Mouse (Mus musculus): ENCODE measurements around the gene Gcfc2. TPM values are rescaled to one million over a fixed set of nuclear protein-coding genes. Genes with fewer than 3 reads are reported as not detected.

Gcfc2 gene
- polyA plus RNA-seq, 1 experiment from 2014 or later = 2.1 TPM

GRCm38 (mm10) chr6:81966068-81966544 is 42.6 kb downstream of the Gcfc2 start:
- peaks cover 3% of the 10 kb centered on the region; the same call in 1 of the 2 replicates for H3K4me1 ChIP-seq (replicated peaks; ENCODE audit: control insufficient read depth, insufficient read depth, low read length)
- no peaks in the 10 kb centered on the region for H3K27me3 ChIP-seq (replicated peaks; ENCODE audit: control insufficient read depth, insufficient read depth, low read length)
- no peak overlapping the region for H3K27ac ChIP-seq (ENCODE audit: low read depth, low read length)
- no peak for TF ChIP-seq CTCF (IDR thresholded peaks at IDR 0.05; ENCODE audit: low read depth)
- no peak overlapping the region; the same call in 1 of the 2 replicates for H3K9ac ChIP-seq (ENCODE audit: low read depth, low read length)
- WGBS = 49% methylated on average over 2 of the region's 2 CpGs
- H3K4me2 ChIP-seq (replicated peaks; ENCODE audit: low read depth) = peak overlapping the region; percentile 80
- H3K4me3 ChIP-seq (ENCODE audit: low read depth, low read length) = peak overlapping the region; percentile 80
- ATAC-seq = peak; percentile 48
- H3K36me3 ChIP-seq (ENCODE audit: control insufficient read depth, insufficient read depth) = peaks cover 23% of the 10 kb centered on the region
- H3K9me3 ChIP-seq (ENCODE audit: control insufficient read depth) = no peaks in the 10 kb centered on the region

GRCm38 (mm10) chr6:81971196-81971595 is 47.7 kb downstream of the Gcfc2 start:
- Histone ChIP-seq H3K4me2 (replicated peaks; ENCODE audit: low read depth) (no peak overlapping the region), H3K4me1 (replicated peaks; ENCODE audit: control insufficient read depth, insufficient read depth, low read length) (no peaks in the 10 kb centered on the region), H3K27me3 (replicated peaks; ENCODE audit: control insufficient read depth, insufficient read depth, low read length) (no peaks in the 10 kb centered on the region), H3K9me3 (ENCODE audit: control insufficient read depth) (no peaks in the 10 kb centered on the region), H3K27ac (ENCODE audit: low read depth, low read length) (no peak overlapping the region), H3K4me3 (ENCODE audit: low read depth, low read length) (no peak overlapping the region), H3K9ac (ENCODE audit: low read depth, low read length) (no peak overlapping the region), H3K36me3 (ENCODE audit: control insufficient read depth, insufficient read depth) (no peaks in the 10 kb centered on the region)
- 81% methylated on average over 7 of the region's 7 CpGs for WGBS
- no peak for TF ChIP-seq CTCF (IDR thresholded peaks at IDR 0.05; ENCODE audit: low read depth)
- no peak for ATAC-seq

GRCm38 (mm10) chr6:81972595-81972994 is 49.1 kb downstream of the Gcfc2 start:
- no peaks in the 10 kb centered on the region for H3K4me1 ChIP-seq (replicated peaks; ENCODE audit: control insufficient read depth, insufficient read depth, low read length)
- no peak for TF ChIP-seq CTCF (IDR thresholded peaks at IDR 0.05; ENCODE audit: low read depth)
- no peak overlapping the region for H3K4me2 ChIP-seq (replicated peaks; ENCODE audit: low read depth)
- no peak overlapping the region for H3K4me3 ChIP-seq (ENCODE audit: low read depth, low read length)
- 86% methylated on average over 8 of the region's 8 CpGs for WGBS
- no peaks in the 10 kb centered on the region for H3K36me3 ChIP-seq (ENCODE audit: control insufficient read depth, insufficient read depth)
- no peaks in the 10 kb centered on the region for H3K9me3 ChIP-seq (ENCODE audit: control insufficient read depth)
- no peaks in the 10 kb centered on the region for H3K27me3 ChIP-seq (replicated peaks; ENCODE audit: control insufficient read depth, insufficient read depth, low read length)
- no peak overlapping the region for H3K27ac ChIP-seq (ENCODE audit: low read depth, low read length)
- H3K9ac ChIP-seq (ENCODE audit: low read depth, low read length) = no peak overlapping the region
- ATAC-seq = no peak

- Histone ChIP-seq H3K9ac (ENCODE audit: low read depth, low read length) (no peak overlapping the region), H3K36me3 (ENCODE audit: control insufficient read depth, insufficient read depth) (no peaks in the 10 kb centered on the region), H3K27ac (ENCODE audit: low read depth, low read length) (no peak overlapping the region), H3K4me2 (replicated peaks; ENCODE audit: low read depth) (no peak overlapping the region), H3K27me3 (replicated peaks; ENCODE audit: control insufficient read depth, insufficient read depth, low read length) (no peaks in the 10 kb centered on the region), H3K9me3 (ENCODE audit: control insufficient read depth) (no peaks in the 10 kb centered on the region), H3K4me1 (replicated peaks; ENCODE audit: control insufficient read depth, insufficient read depth, low read length) (no peaks in the 10 kb centered on the region), H3K4me3 (ENCODE audit: low read depth, low read length) (no peak overlapping the region)
- peak; percentile 95 for TF ChIP-seq CTCF (IDR thresholded peaks at IDR 0.05; ENCODE audit: low read depth)
- 33% methylated on average over 7 of the region's 7 CpGs for WGBS
- no peak for ATAC-seq
Observed at GRCm38 (mm10) chr6:81975971-81976621, 52.6 kb downstream of the Gcfc2 start.

GRCm38 (mm10) chr6:81979286-81979685 is 55.8 kb downstream of the Gcfc2 start:
- ATAC-seq = no peak
- Histone ChIP-seq H3K4me3 (ENCODE audit: low read depth, low read length) (no peak overlapping the region), H3K9ac (ENCODE audit: low read depth, low read length) (no peak overlapping the region), H3K9me3 (ENCODE audit: control insufficient read depth) (no peaks in the 10 kb centered on the region), H3K36me3 (ENCODE audit: control insufficient read depth, insufficient read depth) (no peaks in the 10 kb centered on the region), H3K4me1 (replicated peaks; ENCODE audit: control insufficient read depth, insufficient read depth, low read length) (no peaks in the 10 kb centered on the region), H3K4me2 (replicated peaks; ENCODE audit: low read depth) (no peak overlapping the region), H3K27me3 (replicated peaks; ENCODE audit: control insufficient read depth, insufficient read depth, low read length) (no peaks in the 10 kb centered on the region), H3K27ac (ENCODE audit: low read depth, low read length) (no peak overlapping the region)
- 88% methylated on average over 4 of the region's 4 CpGs for WGBS
- TF ChIP-seq CTCF (IDR thresholded peaks at IDR 0.05; ENCODE audit: low read depth) = no peak

GRCm38 (mm10) chr6:81986171-81986570 is 62.7 kb downstream of the Gcfc2 start:
- TF ChIP-seq CTCF (IDR thresholded peaks at IDR 0.05; ENCODE audit: low read depth) = no peak
- no peak for ATAC-seq
- H3K4me2 ChIP-seq (replicated peaks; ENCODE audit: low read depth) = no peak overlapping the region
- WGBS = 88% methylated on average over 8 of the region's 8 CpGs
- H3K9ac ChIP-seq (ENCODE audit: low read depth, low read length) = no peak overlapping the region
- no peak overlapping the region for H3K4me3 ChIP-seq (ENCODE audit: low read depth, low read length)
- no peak overlapping the region for H3K27ac ChIP-seq (ENCODE audit: low read depth, low read length)
- no peaks in the 10 kb centered on the region for H3K9me3 ChIP-seq (ENCODE audit: control insufficient read depth)
- H3K36me3 ChIP-seq (ENCODE audit: control insufficient read depth, insufficient read depth) = no peaks in the 10 kb centered on the region
- no peaks in the 10 kb centered on the region for H3K4me1 ChIP-seq (replicated peaks; ENCODE audit: control insufficient read depth, insufficient read depth, low read length)
- H3K27me3 ChIP-seq (replicated peaks; ENCODE audit: control insufficient read depth, insufficient read depth, low read length) = no peaks in the 10 kb centered on the region

Measured in intestine, postnatal 0 days (tissue).